Mouse (Mus musculus) stomach, postnatal 0 days (tissue): ENCODE measurements at regions not wholly inside any gene's neighbourhood (a gene's known extent, or its start where the extent isn't known, plus 50 kb on each side); places are given as distances from the start of the nearest gene placed in this dataset.
A peak's percentile ranks its signal among the peaks of the same experiment; 100 is the strongest.

Source experiments
- ATAC-seq: fragments of 200-750 bp; cut with Nextera tagmentation; 2 replicates; pipeline ENCODE4 v1.8.0; 2017; ENCODE audit not compliant: low FRiP score, low TSS enrichment
- DNase-seq: peaks from one replicate; pipeline ENCODE4 v3.0.0-alpha.2; 2016; ENCODE audit warnings: low spot score
- H3K27ac ChIP-seq: fragments of 300-500 bp; sonication (generic); replicated peaks from 2 replicates; pipeline ENCODE4 v1.5.1; 2014; ENCODE audit warnings: mild to moderate bottlenecking, control low read depth
- H3K27me3 ChIP-seq: fragments of 300-500 bp; sonication (generic); 2 replicates; pipeline ENCODE4 v1.6.1; 2014; ENCODE audit warnings: low read length; ENCODE audit not compliant: control insufficient read depth, insufficient read depth
- H3K36me3 ChIP-seq: fragments of 300-500 bp; sonication (generic); 2 replicates; pipeline ENCODE4 v1.6.1; 2014; ENCODE audit warnings: low read length, mixed read lengths; ENCODE audit not compliant: control insufficient read depth, insufficient read depth
- H3K4me1 ChIP-seq: fragments of 300-500 bp; sonication (generic); replicated peaks from 2 replicates; pipeline ENCODE4 v1.6.1; 2014; ENCODE audit warnings: antibody characterized with exemption; ENCODE audit not compliant: control insufficient read depth, insufficient read depth
- H3K4me2 ChIP-seq: fragments of 300-500 bp; sonication (generic); replicated peaks from 2 replicates; pipeline ENCODE4 v1.6.1; 2014; ENCODE audit warnings: low read depth, mild to moderate bottlenecking, control low read depth, moderate library complexity
- H3K4me3 ChIP-seq: fragments of 300-500 bp; sonication (generic); 2 replicates; pipeline ENCODE4 v1.5.1; 2014; ENCODE audit warnings: low read depth, low read length, control low read depth
- H3K9ac ChIP-seq: fragments of 300-500 bp; sonication (generic); 2 replicates; pipeline ENCODE4 v1.6.1; 2014; ENCODE audit warnings: mild to moderate bottlenecking, low read length, control low read depth, mixed read lengths
- H3K9me3 ChIP-seq: fragments of 300-500 bp; sonication (generic); 2 replicates; pipeline ENCODE4 v1.6.1; 2016; ENCODE audit warnings: low read length; ENCODE audit not compliant: control insufficient read depth
- CTCF ChIP-seq: IDR thresholded peaks from 2 replicates; pipeline ENCODE4 v1.5.1; 2016; ENCODE audit warnings: antibody characterized with exemption, low read depth, mild to moderate bottlenecking, moderate library complexity
- EP300 ChIP-seq: optimal IDR thresholded peaks from 2 replicates; pipeline ENCODE3; 2016; ENCODE audit warnings: antibody characterized with exemption
- WGBS: fragments of 180-500 bp; shearing (Covaris S2); extraction: QIAGEN DNeasy Blood & Tissue Kit; methylation state at CpG from one replicate; pipeline ENCODE4 v1.1.7; 2014; 5-methylcytosine and 5-hydroxymethylcytosine counted together

- Histone ChIP-seq H3K27ac (no peak overlapping the region), H3K4me1 (no peaks in the 10 kb centered on the region), H3K9ac (no peak overlapping the region), H3K9me3 (no peaks in the 10 kb centered on the region), H3K27me3 (no peaks in the 10 kb centered on the region), H3K4me2 (no peak overlapping the region), H3K4me3 (no peak overlapping the region), H3K36me3 (no peaks in the 10 kb centered on the region)
- TF ChIP-seq CTCF (no peak), EP300 (no peak)
- WGBS: 73% methylated on average over 5 of the region's 5 CpGs
- no peak for ATAC-seq
- DNase-seq: no peak
Observed at GRCm38 (mm10) chr2:148579027-148579426, 93.4 kb upstream of the Nxt1 start.

GRCm38 (mm10) chr2:148578176-148578575, 94.2 kb upstream of the Nxt1 start:
- no peaks in the 10 kb centered on the region for H3K9me3 ChIP-seq
- H3K4me3 ChIP-seq: no peak overlapping the region
- no peak overlapping the region for H3K9ac ChIP-seq
- H3K36me3 ChIP-seq: no peaks in the 10 kb centered on the region
- WGBS: 54% methylated on average over 2 of the region's 2 CpGs
- TF ChIP-seq EP300 (no peak), CTCF (no peak)
- no peak overlapping the region for H3K4me2 ChIP-seq
- DNase-seq (no peak), ATAC-seq (no peak)
- no peak overlapping the region for H3K27ac ChIP-seq
- H3K27me3 ChIP-seq: no peaks in the 10 kb centered on the region
- H3K4me1 ChIP-seq: no peaks in the 10 kb centered on the region

GRCm38 (mm10) chr2:148575433-148575832, 97.0 kb upstream of the Nxt1 start:
- H3K4me2 ChIP-seq: no peak overlapping the region
- 0 out of 2 replicates have a peak, but pooled peaks cover 3% of the 10 kb centered on the region for H3K4me1 ChIP-seq
- no peak overlapping the region for H3K4me3 ChIP-seq
- ATAC-seq (no peak), DNase-seq (no peak)
- WGBS: 72% methylated on average over 3 of the region's 3 CpGs
- no peak overlapping the region for H3K27ac ChIP-seq
- no peak overlapping the region for H3K9ac ChIP-seq
- no peaks in the 10 kb centered on the region for H3K36me3 ChIP-seq
- TF ChIP-seq EP300: no peak
- no peak for TF ChIP-seq CTCF
- H3K9me3 ChIP-seq: no peaks in the 10 kb centered on the region
- no peaks in the 10 kb centered on the region for H3K27me3 ChIP-seq

- DNase-seq: peak; percentile 62
- Histone ChIP-seq H3K4me2 (no peak overlapping the region), H3K4me1 (0 out of 2 replicates have a peak, but pooled peaks cover 3% of the 10 kb centered on the region), H3K36me3 (no peaks in the 10 kb centered on the region), H3K9ac (no peak overlapping the region), H3K4me3 (no peak overlapping the region), H3K27me3 (no peaks in the 10 kb centered on the region), H3K27ac (no peak overlapping the region), H3K9me3 (no peaks in the 10 kb centered on the region)
- TF ChIP-seq EP300 (no peak), CTCF (peak; percentile 85)
- no peak for ATAC-seq
- WGBS: 11% methylated on average over 1 of the region's 1 CpGs
Observed at GRCm38 (mm10) chr2:148572165-148572564, 100.2 kb upstream of the Nxt1 start.

GRCm38 (mm10) chr2:148571616-148572015, 100.8 kb upstream of the Nxt1 start:
- Histone ChIP-seq H3K4me1 (0 out of 2 replicates have a peak, but pooled peaks cover 3% of the 10 kb centered on the region), H3K27ac (no peak overlapping the region), H3K9ac (no peak overlapping the region), H3K9me3 (no peaks in the 10 kb centered on the region), H3K36me3 (no peaks in the 10 kb centered on the region), H3K4me3 (no peak overlapping the region), H3K4me2 (no peak overlapping the region), H3K27me3 (no peaks in the 10 kb centered on the region)
- DNase-seq (no peak), ATAC-seq (no peak)
- TF ChIP-seq EP300 (no peak), CTCF (no peak)
- 85% methylated on average over 1 of the region's 1 CpGs for WGBS

- H3K9ac ChIP-seq: no peak overlapping the region
- H3K36me3 ChIP-seq: no peaks in the 10 kb centered on the region
- H3K27me3 ChIP-seq: no peaks in the 10 kb centered on the region
- H3K4me3 ChIP-seq: no peak overlapping the region
- peak; percentile 17 for DNase-seq
- ATAC-seq: peak; percentile 90
- H3K4me1 ChIP-seq: 0 out of 2 replicates have a peak, but pooled peaks cover 3% of the 10 kb centered on the region
- H3K4me2 ChIP-seq: no peak overlapping the region
- H3K9me3 ChIP-seq: no peaks in the 10 kb centered on the region
- H3K27ac ChIP-seq: no peak overlapping the region
- TF ChIP-seq CTCF (no peak), EP300 (no peak)
- WGBS: 40% methylated on average over 5 of the region's 5 CpGs
Observed at GRCm38 (mm10) chr2:148571018-148571417, 101.4 kb upstream of the Nxt1 start.
